ENCODE assay signal across 10 mouse cellular contexts in genomic region chr12:81974806-81975205, GRCm38 (mm10).
DNase-seq lines count a peak whose midpoint lies in the region; ATAC-seq and TF ChIP-seq lines count a peak whose summit lies in the region.
"Had no signal": no experiment of that assay in that cellular context is flagged by ENCODE, and none has a peak within 500 bp of the region (broad histone marks: within the 10 kb centered on the region; RNA-seq: fewer than 3 reads in every experiment).

No protein-coding gene starts in this region.

- peaks cover 63% of the 10 kb centered on the region for H3K36me3 ChIP-seq in forebrain, postnatal 0 days (ENCODE audit: insufficient read depth)
- H3K36me3 ChIP-seq in forebrain, embryonic 13.5 days (ENCODE audit: poor library complexity, severe bottlenecking), result peaks cover 79% of the 10 kb centered on the region
- peaks cover 79% of the 10 kb centered on the region for H3K36me3 ChIP-seq in midbrain, embryonic 14.5 days (ENCODE audit: control insufficient read depth, insufficient read depth, low read length)
- peaks cover 77% of the 10 kb centered on the region for H3K36me3 ChIP-seq in midbrain, embryonic 13.5 days
- peaks cover 91% of the 10 kb centered on the region for H3K36me3 ChIP-seq in embryonic facial prominence, embryonic 10.5 days (replicated peaks)

- WGBS in forebrain, postnatal 0 days, result 54% methylated on average over 2 of the region's 2 CpGs
- 67% methylated on average over 2 of the region's 2 CpGs for WGBS in forebrain, embryonic 13.5 days
- 79% methylated on average over 2 of the region's 2 CpGs for WGBS in midbrain, embryonic 14.5 days
- 78% methylated on average over 2 of the region's 2 CpGs for WGBS in midbrain, embryonic 13.5 days
- WGBS in embryonic facial prominence, embryonic 10.5 days, result 75% methylated on average over 2 of the region's 2 CpGs

- no peaks in the 10 kb centered on the region for H3K27me3 ChIP-seq in forebrain, postnatal 0 days (ENCODE audit: insufficient read depth, low read length)
- no peaks in the 10 kb centered on the region for H3K27me3 ChIP-seq in forebrain, embryonic 13.5 days
- H3K27me3 ChIP-seq in midbrain, embryonic 14.5 days (ENCODE audit: control insufficient read depth, insufficient read depth, low read length), result no peaks in the 10 kb centered on the region
- no peaks in the 10 kb centered on the region for H3K27me3 ChIP-seq in midbrain, embryonic 13.5 days
- H3K27me3 ChIP-seq in embryonic facial prominence, embryonic 10.5 days (replicated peaks; ENCODE audit: low read depth, poor library complexity, severe bottlenecking), result no peaks in the 10 kb centered on the region
- H3K27me3 ChIP-seq: hindbrain, embryonic 15.5 days; megakaryocyte, embryonic 14.5 days had no signal

- H3K4me3 ChIP-seq in forebrain, postnatal 0 days (ENCODE audit: low read depth, low read length), result no peak overlapping the region
- no peak overlapping the region for H3K4me3 ChIP-seq in forebrain, embryonic 13.5 days
- H3K4me3 ChIP-seq in midbrain, embryonic 14.5 days (replicated peaks; ENCODE audit: low read depth, low read length), result no peak overlapping the region
- H3K4me3 ChIP-seq in midbrain, embryonic 13.5 days (replicated peaks), result no peak overlapping the region
- H3K4me3 ChIP-seq in embryonic facial prominence, embryonic 10.5 days, result no peak overlapping the region
- H3K4me3 ChIP-seq: hindbrain, embryonic 15.5 days; megakaryocyte, embryonic 14.5 days had no signal

- H3K9ac ChIP-seq in forebrain, postnatal 0 days, result no peak overlapping the region
- no peak overlapping the region for H3K9ac ChIP-seq in forebrain, embryonic 13.5 days
- no peak overlapping the region for H3K9ac ChIP-seq in midbrain, embryonic 14.5 days (replicated peaks; ENCODE audit: low read length)
- no peak overlapping the region for H3K9ac ChIP-seq in midbrain, embryonic 13.5 days (replicated peaks)
- H3K9ac ChIP-seq: hindbrain, embryonic 15.5 days had no signal

- peak; percentile 47 for DNase-seq in forebrain, postnatal 0 days
- DNase-seq in midbrain, embryonic 14.5 days, result peak; percentile 66
- peak; percentile 21 for DNase-seq in embryonic facial prominence, embryonic 10.5 days (ENCODE audit: low spot score)
- peak; percentile 50 for DNase-seq in naive thymus-derived CD4-positive, alpha-beta T cell, adult 2 months (ENCODE audit: low read depth)
- DNase-seq in T-cell, adult 2 months (ENCODE audit: low spot score), result no peak
- DNase-seq in urinary bladder, adult 18-20 months (ENCODE audit: low spot score in 2 of 2), result no peak

- peak; percentile 66 for TF ChIP-seq CTCF in forebrain, postnatal 0 days (IDR thresholded peaks at IDR 0.05; ENCODE audit: low read depth)

- H3K9me3 ChIP-seq in forebrain, postnatal 0 days (ENCODE audit: low read length), result no peaks in the 10 kb centered on the region
- no peaks in the 10 kb centered on the region for H3K9me3 ChIP-seq in forebrain, embryonic 13.5 days (replicated peaks)
- H3K9me3 ChIP-seq in midbrain, embryonic 14.5 days (ENCODE audit: control insufficient read depth, low read length), result no peaks in the 10 kb centered on the region
- H3K9me3 ChIP-seq in midbrain, embryonic 13.5 days, result no peaks in the 10 kb centered on the region
- H3K9me3 ChIP-seq in embryonic facial prominence, embryonic 10.5 days, result no peaks in the 10 kb centered on the region
- H3K9me3 ChIP-seq: hindbrain, embryonic 15.5 days; megakaryocyte, embryonic 14.5 days had no signal

- peak; percentile 64 for ATAC-seq in forebrain, postnatal 0 days
- ATAC-seq in forebrain, embryonic 13.5 days, result no peak
- ATAC-seq in midbrain, embryonic 14.5 days (ENCODE audit: low FRiP score, low TSS enrichment), result no peak
- no peak for ATAC-seq in midbrain, embryonic 13.5 days

- no peak overlapping the region for H3K27ac ChIP-seq in forebrain, postnatal 0 days (ENCODE audit: low read depth, low read length)
- H3K27ac ChIP-seq in forebrain, embryonic 13.5 days, result no peak overlapping the region
- H3K27ac ChIP-seq in midbrain, embryonic 14.5 days (replicated peaks; ENCODE audit: low read depth, low read length), result no peak overlapping the region
- no peak overlapping the region for H3K27ac ChIP-seq in midbrain, embryonic 13.5 days
- H3K27ac ChIP-seq in embryonic facial prominence, embryonic 10.5 days (replicated peaks), result no peak overlapping the region
- H3K27ac ChIP-seq: hindbrain, embryonic 15.5 days had no signal

- H3K4me1 ChIP-seq in forebrain, postnatal 0 days (ENCODE audit: insufficient read depth), result no peaks in the 10 kb centered on the region
- H3K4me1 ChIP-seq in forebrain, embryonic 13.5 days, result no peaks in the 10 kb centered on the region
- H3K4me1 ChIP-seq in midbrain, embryonic 14.5 days (ENCODE audit: control insufficient read depth, insufficient read depth, low read length), result no peaks in the 10 kb centered on the region
- H3K4me1 ChIP-seq in midbrain, embryonic 13.5 days (replicated peaks), result no peaks in the 10 kb centered on the region; the same call in 1 of the 2 replicates
- no peaks in the 10 kb centered on the region for H3K4me1 ChIP-seq in embryonic facial prominence, embryonic 10.5 days
- H3K4me1 ChIP-seq: hindbrain, embryonic 15.5 days had no signal

- H3K4me2 ChIP-seq in forebrain, postnatal 0 days (ENCODE audit: low read depth), result no peak overlapping the region
- no peak overlapping the region for H3K4me2 ChIP-seq in forebrain, embryonic 13.5 days
- H3K4me2 ChIP-seq in midbrain, embryonic 14.5 days (ENCODE audit: low read length), result no peak overlapping the region
- H3K4me2 ChIP-seq in midbrain, embryonic 13.5 days (replicated peaks), result no peak overlapping the region
- H3K4me2 ChIP-seq: hindbrain, embryonic 15.5 days had no signal

Comparison
In these comparisons a context has a peak if more than half of its experiments do, and no peak if none do; other contexts are left out.
1. DNase-seq: peak in forebrain, postnatal 0 days (single experiment), midbrain, embryonic 14.5 days (single experiment), embryonic facial prominence, embryonic 10.5 days (single experiment) and naive thymus-derived CD4-positive, alpha-beta T cell, adult 2 months (single experiment); none in T-cell, adult 2 months (single experiment) and urinary bladder, adult 18-20 months (0 of 2).